Mouse (Mus musculus) ES-E14 (cell line): ENCODE measurements at regions not wholly inside any gene's neighbourhood (a gene's known extent, or its start where the extent isn't known, plus 50 kb on each side); places are given as distances from the start of the nearest gene placed in this dataset.

Experiments
- CHD2 ChIP-seq: IDR thresholded peaks from 2 replicates; pipeline ENCODE4 v1.6.1; 2014; ENCODE audit warnings: mild to moderate bottlenecking, low read depth, low read length, inconsistent platforms
- HCFC1 ChIP-seq: IDR thresholded peaks from 2 replicates; pipeline ENCODE4 v1.6.1; 2012; ENCODE audit warnings: low read length, inconsistent platforms, borderline replicate concordance; ENCODE audit not compliant: insufficient read depth
- MAFK ChIP-seq: IDR thresholded peaks from 2 replicates; pipeline ENCODE4 v1.6.1; 2014; ENCODE audit warnings: mild to moderate bottlenecking, low read depth, low read length, inconsistent platforms; ENCODE audit not compliant: insufficient read depth
- ZC3H11A ChIP-seq: IDR thresholded peaks from 2 replicates; pipeline ENCODE4 v1.6.1; 2012; ENCODE audit warnings: low read depth, mild to moderate bottlenecking, inconsistent platforms, low read length, borderline replicate concordance
- ZNF384 ChIP-seq: IDR thresholded peaks from 2 replicates; pipeline ENCODE4 v1.6.1; 2012; ENCODE audit warnings: low read depth, low read length, inconsistent platforms

- TF ChIP-seq ZC3H11A (no peak), HCFC1 (no peak), ZNF384 (no peak), MAFK (no peak), CHD2 (no peak)
Observed at GRCm38 (mm10) chr3:120886063-120886841, 285.2 kb downstream of the Rwdd3 start.
